Mouse (Mus musculus) heart, embryonic 11.5 days (tissue): ENCODE results near the gene Dusp2. TPM values are rescaled to one million over a fixed set of nuclear protein-coding genes. Genes with fewer than 3 reads are reported as not detected.
"Not testable (repeated sequence)": the region's sequence is repeated elsewhere in the genome, so short reads cannot be mapped to it uniquely, and the experiment has no call there.

Source experiments
- ATAC-seq: fragments of 200-750 bp; cut with Nextera tagmentation; replicated peaks from 2 replicates; pipeline ENCODE4 v1.8.0; 2017; ENCODE audit warnings: moderate library complexity; ENCODE audit not compliant: insufficient number of reproducible peaks, low FRiP score, low TSS enrichment
- H3K27ac ChIP-seq: fragments of 300-500 bp; sonication (generic); 2 replicates; pipeline ENCODE4 v1.5.1; 2014; ENCODE audit warnings: mild to moderate bottlenecking, low read depth, low read length
- H3K27me3 ChIP-seq: fragments of 300-500 bp; sonication (generic); 2 replicates; pipeline ENCODE4 v1.6.1; 2014; ENCODE audit warnings: mild to moderate bottlenecking, low read length, mixed read lengths; ENCODE audit not compliant: control insufficient read depth, insufficient read depth
- H3K36me3 ChIP-seq: fragments of 300-500 bp; sonication (generic); 2 replicates; pipeline ENCODE4 v1.6.1; 2014; ENCODE audit warnings: mild to moderate bottlenecking, low read length, moderate library complexity, mixed read lengths; ENCODE audit not compliant: control insufficient read depth, insufficient read depth
- H3K4me1 ChIP-seq: fragments of 300-500 bp; sonication (generic); 2 replicates; pipeline ENCODE4 v1.6.1; 2014; ENCODE audit warnings: low read length; ENCODE audit not compliant: control insufficient read depth, insufficient read depth
- H3K4me2 ChIP-seq: fragments of 300-500 bp; sonication (generic); 2 replicates; pipeline ENCODE4 v1.6.1; 2014; ENCODE audit warnings: mild to moderate bottlenecking, moderate library complexity
- H3K4me3 ChIP-seq: fragments of 300-500 bp; sonication (generic); 2 replicates; pipeline ENCODE4 v1.5.1; 2014; ENCODE audit warnings: low read depth, low read length
- H3K9ac ChIP-seq: fragments of 300-500 bp; sonication (generic); 2 replicates; pipeline ENCODE4 v1.6.1; 2014; ENCODE audit warnings: mild to moderate bottlenecking, low read depth, low read length, moderate library complexity
- H3K9me3 ChIP-seq: fragments of 300-500 bp; sonication (generic); replicated peaks from 2 replicates; pipeline ENCODE4 v1.6.1; 2016; ENCODE audit warnings: low read length; ENCODE audit not compliant: control insufficient read depth
- WGBS: fragments of 180-500 bp; shearing (Covaris S2); extraction: QIAGEN DNeasy Blood & Tissue Kit; methylation state at CpG from one replicate; pipeline ENCODE4 v1.1.7; 2014; ENCODE audit not compliant: insufficient replicate concordance; 5-methylcytosine and 5-hydroxymethylcytosine counted together
- polyA plus RNA-seq: library from polyadenylated mRNA; unstranded; fragments of >200 nt; fragmentation: Nextera tagmentation; extraction: Ambion mirVana; gene quantifications from 2 replicates; pipeline ENCODE4 v1.2.1, GENCODE M21; 2014

Dusp2 gene
- 17.4 and 18.3 TPM in 2 replicates for polyA plus RNA-seq

GRCm38 (mm10) chr2:127335767-127336496 is at the start of gene Dusp2:
Gene Dusp2, plus strand, starts transcription at chr2:127336159.
- Histone ChIP-seq H3K4me1 (peaks cover 28% of the 10 kb centered on the region), H3K9me3 (no peaks in the 10 kb centered on the region), H3K9ac (peak within 1 kb of the TSS; percentile 75), H3K4me3 (peak within 1 kb of the TSS; percentile 66), H3K36me3 (no peaks in the 10 kb centered on the region), H3K27ac (peak within 1 kb of the TSS; percentile 64), H3K27me3 (peaks cover 17% of the 10 kb centered on the region), H3K4me2 (peak within 1 kb of the TSS; percentile 91)
- under 1% methylated on average over 60 of the region's 76 CpGs for WGBS
- peak; percentile 81 for ATAC-seq

- H3K4me3 ChIP-seq, result no peak overlapping the region
- no peaks in the 10 kb centered on the region for H3K4me1 ChIP-seq
- H3K4me2 ChIP-seq, result no peak overlapping the region
- H3K9ac ChIP-seq, result no peak overlapping the region
- no peaks in the 10 kb centered on the region for H3K9me3 ChIP-seq
- H3K36me3 ChIP-seq, result peaks cover 28% of the 10 kb centered on the region
- no peak overlapping the region for H3K27ac ChIP-seq
- H3K27me3 ChIP-seq, result no peaks in the 10 kb centered on the region
- 63% methylated on average over 4 of the region's 4 CpGs for WGBS
- no peak for ATAC-seq
Measured at GRCm38 (mm10) chr2:127292250-127292649, 43.7 kb upstream of the Dusp2 start.

- Histone ChIP-seq H3K9ac (no peak overlapping the region), H3K36me3 (peaks cover 33% of the 10 kb centered on the region)
- 88% methylated on average over 7 of the region's 7 CpGs for WGBS
Measured at GRCm38 (mm10) chr2:127297001-127297805, 38.8 kb upstream of the Dusp2 start.

GRCm38 (mm10) chr2:127298056-127298455 is 37.9 kb upstream of the Dusp2 start:
- Histone ChIP-seq H3K27me3 (no peaks in the 10 kb centered on the region), H3K27ac (no peak overlapping the region), H3K9me3 (no peaks in the 10 kb centered on the region), H3K4me3 (no peak overlapping the region), H3K9ac (no peak overlapping the region), H3K4me1 (no peaks in the 10 kb centered on the region), H3K4me2 (no peak overlapping the region), H3K36me3 (peaks cover 33% of the 10 kb centered on the region)
- ATAC-seq, result no peak
- 89% methylated on average over 1 of the region's 1 CpGs for WGBS

More at GRCm38 (mm10) chr2:127297001-127297805, 38.8 kb upstream of the Dusp2 start:
- no peaks in the 10 kb centered on the region for H3K9me3 ChIP-seq
- H3K27ac ChIP-seq, result no peak overlapping the region
- ATAC-seq, result no peak
- H3K4me2 ChIP-seq, result no peak overlapping the region
- no peaks in the 10 kb centered on the region for H3K27me3 ChIP-seq
- no peaks in the 10 kb centered on the region for H3K4me1 ChIP-seq
- H3K4me3 ChIP-seq, result no peak overlapping the region

GRCm38 (mm10) chr2:127300701-127301100 is 35.3 kb upstream of the Dusp2 start:
- Histone ChIP-seq H3K27ac (no peak overlapping the region), H3K27me3 (no peaks in the 10 kb centered on the region), H3K36me3 (peaks cover 30% of the 10 kb centered on the region), H3K9me3 (no peaks in the 10 kb centered on the region), H3K4me2 (no peak overlapping the region), H3K9ac (no peak overlapping the region), H3K4me3 (no peak overlapping the region), H3K4me1 (no peaks in the 10 kb centered on the region)
- WGBS, result 81% methylated on average over 3 of the region's 3 CpGs
- ATAC-seq, result no peak

GRCm38 (mm10) chr2:127301883-127302282 is 34.1 kb upstream of the Dusp2 start:
- no peak overlapping the region for H3K4me2 ChIP-seq
- H3K27me3 ChIP-seq, result no peaks in the 10 kb centered on the region
- peaks cover 20% of the 10 kb centered on the region for H3K36me3 ChIP-seq
- no peak overlapping the region for H3K9ac ChIP-seq
- 95% methylated on average over 3 of the region's 3 CpGs for WGBS
- H3K4me1 ChIP-seq, result no peaks in the 10 kb centered on the region
- no peak overlapping the region for H3K27ac ChIP-seq
- ATAC-seq, result no peak
- no peak overlapping the region for H3K4me3 ChIP-seq
- H3K9me3 ChIP-seq, result no peaks in the 10 kb centered on the region

GRCm38 (mm10) chr2:127304192-127304591 is 31.8 kb upstream of the Dusp2 start:
- ATAC-seq, H3K4me2 ChIP-seq, H3K27ac ChIP-seq, H3K4me3 ChIP-seq, H3K9ac ChIP-seq, H3K9me3 ChIP-seq, H3K27me3 ChIP-seq, H3K36me3 ChIP-seq, H3K4me1 ChIP-seq: not testable (repeated sequence)
- WGBS, result 86% methylated on average over 4 of the region's 4 CpGs

- H3K27ac ChIP-seq, result no peak overlapping the region; the same call in 1 of the 2 replicates
- H3K9ac ChIP-seq, result no peak overlapping the region
- 75% methylated on average over 3 of the region's 3 CpGs for WGBS
- no peaks in the 10 kb centered on the region for H3K4me1 ChIP-seq
- no peaks in the 10 kb centered on the region for H3K9me3 ChIP-seq
- H3K4me2 ChIP-seq, result no peak overlapping the region
- peaks cover 3% of the 10 kb centered on the region; the same call in 1 of the 2 replicates for H3K36me3 ChIP-seq
- no peak overlapping the region for H3K4me3 ChIP-seq
- no peaks in the 10 kb centered on the region for H3K27me3 ChIP-seq
- ATAC-seq, result no peak
Measured at GRCm38 (mm10) chr2:127304609-127305210, 31.2 kb upstream of the Dusp2 start.
